Mouse (Mus musculus) bone marrow, adult 2 months (tissue): ENCODE measurements at regions not wholly inside any gene's neighbourhood (a gene's known extent, or its start where the extent isn't known, plus 50 kb on each side); places are given as distances from the start of the nearest gene placed in this dataset.

Experiments
- H3K27ac ChIP-seq: fragments of 200-500 bp; 2 replicates; pipeline ENCODE4 v1.5.1; 2012; ENCODE audit warnings: low read depth, mild to moderate bottlenecking, control low read depth, inconsistent platforms, low read length; ENCODE audit not compliant: control insufficient read depth, poor library complexity, insufficient read depth
- H3K4me1 ChIP-seq: fragments of 200-500 bp; 2 replicates; pipeline ENCODE4 v1.6.1; 2011; ENCODE audit warnings: low read length; ENCODE audit not compliant: control insufficient read depth, insufficient read depth
- H3K4me3 ChIP-seq: fragments of 200-500 bp; replicated peaks from 2 replicates; pipeline ENCODE3; 2011; ENCODE audit warnings: mild to moderate bottlenecking, low read depth, low read length, control low read depth; ENCODE audit not compliant: control insufficient read depth
- CTCF ChIP-seq: fragments of 200-500 bp; IDR thresholded peaks from 2 replicates; pipeline ENCODE4 v1.5.1; 2011; ENCODE audit warnings: low read length, control low read depth; ENCODE audit not compliant: control insufficient read depth, insufficient read depth
- POLR2A ChIP-seq: fragments of 200-500 bp; IDR thresholded peaks from 2 replicates; pipeline ENCODE4 v1.6.1; 2011; ENCODE audit warnings: low read depth, mild to moderate bottlenecking, control low read depth, low read length, borderline replicate concordance; ENCODE audit not compliant: control insufficient read depth
- WGBS: fragments of 180-500 bp; shearing (Covaris S2); methylation state at CpG from one replicate; pipeline ENCODE4 v1.1.7; 2018; 5-methylcytosine and 5-hydroxymethylcytosine counted together

DNA sequence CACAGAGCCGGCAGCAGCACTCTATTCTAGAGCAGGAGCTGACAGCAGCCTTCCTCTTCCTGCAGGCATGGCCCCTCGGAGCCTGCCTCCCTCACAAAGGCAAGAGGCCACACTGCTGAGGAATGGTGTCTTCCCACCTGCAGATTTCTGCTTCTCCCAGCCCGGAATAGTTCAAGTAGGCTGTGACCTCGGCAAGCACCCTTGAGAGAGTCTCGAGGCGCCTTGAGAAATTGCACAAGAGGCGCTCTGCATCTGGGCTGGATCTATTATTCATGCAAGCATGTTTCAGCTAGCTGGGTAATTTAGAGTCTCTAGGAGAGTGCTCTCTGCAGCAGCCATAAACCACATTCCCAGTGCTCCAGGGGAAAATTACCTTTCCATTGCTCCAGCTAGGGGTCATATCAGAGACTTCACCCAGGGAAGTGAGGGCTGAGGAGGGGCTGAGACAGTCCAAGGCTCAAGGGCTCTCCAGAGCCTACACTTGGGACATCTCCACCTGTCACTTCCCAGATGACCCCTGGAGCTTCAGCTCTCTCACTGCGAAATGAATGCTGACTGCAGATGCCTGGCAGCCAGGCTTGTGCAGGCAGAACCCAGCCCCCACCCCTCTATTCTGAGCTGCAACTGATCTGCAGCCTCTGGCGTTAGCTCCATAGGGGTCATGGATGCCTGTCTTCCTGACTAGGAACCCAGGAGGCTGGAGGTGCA, 247.9 kb upstream of the Myt1l start:
- H3K4me3 ChIP-seq: no peak overlapping the region
- no peaks in the 10 kb centered on the region for H3K4me1 ChIP-seq
- H3K27ac ChIP-seq: no peak overlapping the region
- TF ChIP-seq POLR2A (no peak), CTCF (no peak)
- 24% methylated on average over 9 of the region's 9 CpGs for WGBS

DNA sequence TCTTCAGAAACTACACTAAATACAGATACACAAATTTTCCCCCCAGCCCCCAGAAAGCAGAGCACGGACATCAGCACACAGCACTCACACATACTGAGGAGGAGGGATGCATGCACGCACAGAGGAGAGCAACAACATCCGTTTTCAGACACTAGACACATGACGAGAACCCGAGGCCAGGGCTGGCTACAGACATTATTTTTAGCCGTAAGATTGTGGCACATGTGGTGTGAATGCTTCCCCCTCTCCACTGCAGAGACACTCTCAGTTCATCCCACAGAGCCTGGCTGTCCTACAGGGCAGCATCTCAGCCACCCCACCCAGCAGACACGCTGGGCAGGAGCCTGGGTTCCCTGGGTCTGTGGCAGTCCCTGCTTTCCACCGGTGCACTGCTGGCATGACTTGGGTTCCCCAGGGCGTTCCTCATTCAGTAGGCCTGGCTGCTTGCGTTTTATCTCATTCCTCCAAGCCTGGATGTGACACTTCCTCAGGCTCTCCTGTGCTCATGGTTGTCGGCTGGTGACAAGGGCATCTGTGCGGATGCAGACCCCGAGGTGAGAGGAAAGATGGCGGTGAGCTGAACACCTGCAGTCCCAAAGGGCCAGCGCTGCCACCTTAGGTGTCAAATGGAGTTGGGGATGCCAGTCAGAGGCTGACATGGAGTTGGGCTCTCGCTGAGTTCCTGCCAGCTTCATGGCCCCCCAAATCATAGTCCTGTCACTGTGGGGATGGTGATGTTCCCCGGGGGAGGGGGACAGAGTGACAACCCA, 247.1 kb upstream of the Myt1l start:
- TF ChIP-seq POLR2A: no peak
- no peak for TF ChIP-seq CTCF

DNA sequence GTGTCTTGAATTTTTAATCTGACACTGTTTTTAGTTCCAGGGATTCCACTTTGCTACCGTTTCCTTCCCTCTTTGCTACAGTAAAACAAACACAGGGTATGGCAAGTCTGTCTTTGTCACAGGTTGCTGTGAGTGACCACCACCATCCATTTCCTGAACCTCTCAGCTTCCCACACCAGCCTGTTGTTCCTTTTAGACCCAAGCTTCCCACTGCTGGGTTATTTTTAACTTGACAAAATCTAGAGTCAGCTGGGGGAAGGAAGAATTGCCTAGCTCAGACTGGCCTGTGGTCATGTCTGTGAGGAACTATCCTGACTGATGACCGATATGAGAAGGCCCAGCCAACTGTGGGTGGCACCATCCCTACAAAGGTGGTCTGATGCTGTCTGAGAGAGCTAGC, 239.4 kb upstream of the Myt1l start:
- 28% methylated on average over 2 of the region's 2 CpGs for WGBS
- Histone ChIP-seq H3K4me1 (no peaks in the 10 kb centered on the region), H3K27ac (no peak overlapping the region), H3K4me3 (no peak overlapping the region)
- no peak for TF ChIP-seq CTCF
- no peak for TF ChIP-seq POLR2A

More for the DNA sequence above, 247.1 kb upstream of the Myt1l start:
- no peak overlapping the region for H3K4me3 ChIP-seq
- no peak overlapping the region for H3K27ac ChIP-seq
- WGBS: 65% methylated on average over 17 of the region's 17 CpGs
- H3K4me1 ChIP-seq: no peaks in the 10 kb centered on the region

GRCm38 (mm10) chr12:29290591-29291351, 237.4 kb upstream of the Myt1l start:
- no peak overlapping the region; the same call in 1 of the 2 replicates for H3K27ac ChIP-seq
- 19% methylated on average over 23 of the region's 23 CpGs for WGBS
- TF ChIP-seq CTCF: no peak
- peak; percentile 24; the same call in 1 of the 2 replicates for TF ChIP-seq POLR2A
- no peaks in the 10 kb centered on the region for H3K4me1 ChIP-seq
- H3K4me3 ChIP-seq: peak overlapping the region; percentile 32

DNA sequence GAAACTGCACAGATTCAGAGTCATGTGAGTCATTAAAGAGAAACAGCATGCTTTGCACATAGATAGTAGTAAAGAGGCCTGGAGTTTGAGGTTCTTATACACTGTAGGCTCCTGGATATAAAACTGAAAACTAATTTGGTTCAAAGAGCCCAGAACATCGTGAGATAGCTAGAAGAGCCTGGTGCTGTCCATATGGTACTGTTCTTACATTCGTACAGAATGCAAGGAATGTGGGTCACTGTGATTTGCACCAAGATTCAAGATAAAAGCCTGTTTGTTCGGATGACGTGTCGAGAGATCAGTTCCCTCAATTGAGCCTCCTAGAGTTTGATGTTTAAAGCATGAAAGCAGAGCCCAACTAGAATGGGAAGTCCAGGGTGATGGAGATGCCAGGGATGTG, 230.2 kb upstream of the Myt1l start:
- WGBS: 70% methylated on average over 5 of the region's 5 CpGs
- TF ChIP-seq CTCF (no peak), POLR2A (no peak)
- no peak overlapping the region for H3K27ac ChIP-seq
- H3K4me3 ChIP-seq: no peak overlapping the region
- no peaks in the 10 kb centered on the region for H3K4me1 ChIP-seq

GRCm38 (mm10) chr12:29315636-29316035, 212.5 kb upstream of the Myt1l start:
- Histone ChIP-seq H3K4me3 (no peak overlapping the region), H3K4me1 (no peaks in the 10 kb centered on the region), H3K27ac (no peak overlapping the region)
- TF ChIP-seq CTCF: no peak
- no peak for TF ChIP-seq POLR2A
- WGBS: 55% methylated on average over 1 of the region's 1 CpGs

DNA sequence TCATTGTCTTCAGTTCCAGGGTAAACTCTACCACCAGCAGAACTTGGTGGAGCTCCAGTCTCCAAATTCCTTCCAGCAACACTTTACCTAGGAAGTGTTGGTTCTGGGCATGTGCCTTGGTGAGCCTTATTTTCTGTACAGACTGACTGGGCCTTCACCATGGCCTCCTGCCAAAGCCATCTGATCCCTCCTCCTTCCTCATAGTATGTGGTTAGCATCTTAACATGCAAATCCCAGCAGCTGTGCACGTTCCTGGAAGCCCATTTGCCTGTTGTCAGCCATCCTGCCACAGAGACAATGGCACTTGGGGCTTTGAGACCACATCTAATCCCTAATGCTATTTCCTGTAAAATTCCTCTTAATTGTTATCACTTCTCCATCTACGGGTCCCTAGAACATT, 206.7 kb upstream of the Myt1l start:
- Histone ChIP-seq H3K4me3 (no peak overlapping the region), H3K27ac (no peak overlapping the region), H3K4me1 (no peaks in the 10 kb centered on the region)
- TF ChIP-seq POLR2A (no peak), CTCF (no peak)
- 21% methylated on average over 2 of the region's 2 CpGs for WGBS

GRCm38 (mm10) chr12:29323534-29323933, 204.7 kb upstream of the Myt1l start:
- Histone ChIP-seq H3K27ac (no peak overlapping the region), H3K4me1 (no peaks in the 10 kb centered on the region), H3K4me3 (no peak overlapping the region)
- WGBS: 29% methylated on average over 3 of the region's 3 CpGs
- TF ChIP-seq POLR2A: no peak
- TF ChIP-seq CTCF: no peak
